Mouse (Mus musculus) stomach, postnatal 0 days (tissue): ENCODE measurements around the gene Rpl26.

Source experiments
- CTCF ChIP-seq: IDR thresholded peaks from 2 replicates; pipeline ENCODE4 v1.5.1; 2016; ENCODE audit warnings: antibody characterized with exemption, low read depth, mild to moderate bottlenecking, moderate library complexity
- EP300 ChIP-seq: optimal IDR thresholded peaks from 2 replicates; pipeline ENCODE3; 2016; ENCODE audit warnings: antibody characterized with exemption

- no peak for TF ChIP-seq CTCF
- no peak for TF ChIP-seq EP300
These were observed 41.3 kb downstream of the Rpl26 start for GRCm38 (mm10) chr11:68942731-68943130.
